Mouse (Mus musculus): Measurements from ENCODE around the gene Slc17a3. TPM values are rescaled to one million over a fixed set of nuclear protein-coding genes. Genes with fewer than 3 reads are reported as not detected.

Slc17a3 gene
- not detected in 2 replicates for polyA plus RNA-seq (2016; fragmentation: Nextera tagmentation; extraction: Ambion mirVana)

DNA sequence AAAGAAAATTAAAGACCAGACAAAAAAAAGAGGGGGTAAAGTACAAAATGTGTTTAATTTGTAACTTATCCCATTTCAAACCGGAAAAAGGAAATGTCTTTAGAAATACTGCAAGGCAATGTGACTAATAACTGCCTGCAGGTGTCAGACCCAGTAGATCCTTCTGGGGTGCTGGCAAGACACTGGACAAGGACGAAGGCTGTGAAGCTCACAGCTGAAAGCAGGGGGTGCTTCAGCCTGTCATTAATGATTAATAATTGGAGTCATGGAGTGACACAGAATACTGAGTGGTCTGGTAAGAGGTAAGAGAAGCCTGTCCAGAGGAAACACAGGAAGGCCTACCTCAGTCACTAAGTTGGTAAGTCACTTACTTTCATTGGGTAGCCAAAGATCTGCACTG is at the start of gene Slc17a3:
Gene Slc17a3 (plus strand): TSS at position 127 of the 400 bp plus-strand sequence.
- WGBS, result 69% methylated on average over 2 of the region's 2 CpGs
- DNase-seq (ENCODE audit: low spot score), result no peak
- Histone ChIP-seq H3K27ac (no peak within 1 kb of the TSS), H3K4me3 (no peak within 1 kb of the TSS), H3K9me3 (no peaks in the 10 kb centered on the region), H3K27me3 (ENCODE audit: insufficient read depth, poor library complexity, severe bottlenecking) (0 out of 2 replicates have a peak, but pooled peaks cover 4% of the 10 kb centered on the region), H3K36me3 (no peaks in the 10 kb centered on the region), H3K4me1 (no peaks in the 10 kb centered on the region)

DNA sequence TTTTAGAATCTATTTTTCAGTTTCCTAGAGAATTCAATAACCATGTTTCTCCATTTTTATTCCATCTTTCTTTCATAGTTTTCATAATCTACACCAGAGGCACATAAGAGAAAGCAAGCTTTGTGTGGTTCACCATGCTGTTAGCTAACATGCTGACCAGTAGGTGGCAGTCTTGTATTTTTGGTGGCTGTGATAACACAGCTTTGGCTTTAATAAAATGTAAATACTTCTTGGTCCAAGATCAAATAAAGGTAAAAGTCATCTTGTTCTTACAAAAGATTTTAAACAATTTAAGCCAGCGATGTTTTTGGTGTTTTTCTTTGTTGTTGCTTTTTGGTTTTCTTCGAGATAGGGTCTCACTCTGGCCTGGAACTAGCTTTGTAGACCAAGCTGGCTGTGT is 46.7 kb upstream of the Slc17a3 start:
- DNase-seq (ENCODE audit: low spot score), result no peak
- Histone ChIP-seq H3K27me3 (ENCODE audit: insufficient read depth, poor library complexity, severe bottlenecking) (no peaks in the 10 kb centered on the region), H3K4me3 (no peak overlapping the region), H3K4me1 (no peaks in the 10 kb centered on the region), H3K27ac (no peak overlapping the region), H3K36me3 (no peaks in the 10 kb centered on the region), H3K9me3 (no peaks in the 10 kb centered on the region)
- WGBS, result 36% methylated on average over 2 of the region's 2 CpGs

DNA sequence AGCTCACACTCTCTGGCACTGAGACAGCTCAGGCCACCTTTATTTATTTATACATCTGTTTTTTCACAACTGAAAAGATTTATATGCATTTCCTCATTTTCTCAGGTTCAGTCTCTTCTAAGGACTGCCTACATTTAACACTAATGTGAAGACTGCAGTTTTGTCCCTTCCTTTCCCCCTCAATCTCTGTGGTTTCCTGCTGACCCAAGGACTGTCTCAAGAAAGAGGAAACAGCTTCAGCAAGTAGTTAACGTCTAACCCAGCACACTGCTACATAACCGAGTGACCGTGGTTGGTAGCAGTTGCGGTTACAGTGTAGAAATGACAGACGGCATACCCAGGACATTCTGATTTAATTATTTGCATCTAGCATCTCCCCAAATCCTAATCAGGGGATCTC is 39.8 kb upstream of the Slc17a3 start:
- no peaks in the 10 kb centered on the region for H3K9me3 ChIP-seq
- H3K36me3 ChIP-seq, result no peaks in the 10 kb centered on the region
- no peak for DNase-seq (ENCODE audit: low spot score)
- 70% methylated on average over 5 of the region's 5 CpGs for WGBS
- H3K27me3 ChIP-seq (ENCODE audit: insufficient read depth, poor library complexity, severe bottlenecking), result no peaks in the 10 kb centered on the region
- H3K4me1 ChIP-seq, result 0 out of 2 replicates have a peak, but pooled peaks cover 4% of the 10 kb centered on the region
- H3K27ac ChIP-seq, result no peak overlapping the region
- no peak overlapping the region for H3K4me3 ChIP-seq

DNA sequence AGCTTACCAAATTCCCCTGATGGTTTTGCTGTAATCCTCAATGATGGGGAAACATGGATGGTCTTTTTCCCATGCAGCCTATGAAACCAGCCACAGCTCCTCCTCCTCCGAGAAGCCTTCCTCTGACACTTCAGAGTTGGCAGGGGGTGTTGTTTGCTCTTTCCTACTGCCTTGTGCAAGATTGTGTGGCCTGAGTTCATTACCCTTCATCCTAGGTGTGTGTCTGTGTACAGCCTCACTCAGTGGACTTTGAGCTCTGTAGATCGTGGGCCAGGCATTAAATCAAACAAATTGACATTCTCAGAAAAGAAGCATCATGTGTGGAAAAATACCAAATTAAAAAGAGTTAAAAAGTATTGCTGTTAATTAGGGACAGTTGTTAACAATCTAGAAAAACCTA is 34.7 kb upstream of the Slc17a3 start:
- Histone ChIP-seq H3K4me3 (no peak overlapping the region), H3K9me3 (no peaks in the 10 kb centered on the region), H3K27ac (no peak overlapping the region), H3K27me3 (ENCODE audit: insufficient read depth, poor library complexity, severe bottlenecking) (no peaks in the 10 kb centered on the region), H3K4me1 (0 out of 2 replicates have a peak, but pooled peaks cover 4% of the 10 kb centered on the region), H3K36me3 (no peaks in the 10 kb centered on the region)
- WGBS, result 82% methylated on average over 2 of the region's 2 CpGs
- no peak for DNase-seq (ENCODE audit: low spot score)

DNA sequence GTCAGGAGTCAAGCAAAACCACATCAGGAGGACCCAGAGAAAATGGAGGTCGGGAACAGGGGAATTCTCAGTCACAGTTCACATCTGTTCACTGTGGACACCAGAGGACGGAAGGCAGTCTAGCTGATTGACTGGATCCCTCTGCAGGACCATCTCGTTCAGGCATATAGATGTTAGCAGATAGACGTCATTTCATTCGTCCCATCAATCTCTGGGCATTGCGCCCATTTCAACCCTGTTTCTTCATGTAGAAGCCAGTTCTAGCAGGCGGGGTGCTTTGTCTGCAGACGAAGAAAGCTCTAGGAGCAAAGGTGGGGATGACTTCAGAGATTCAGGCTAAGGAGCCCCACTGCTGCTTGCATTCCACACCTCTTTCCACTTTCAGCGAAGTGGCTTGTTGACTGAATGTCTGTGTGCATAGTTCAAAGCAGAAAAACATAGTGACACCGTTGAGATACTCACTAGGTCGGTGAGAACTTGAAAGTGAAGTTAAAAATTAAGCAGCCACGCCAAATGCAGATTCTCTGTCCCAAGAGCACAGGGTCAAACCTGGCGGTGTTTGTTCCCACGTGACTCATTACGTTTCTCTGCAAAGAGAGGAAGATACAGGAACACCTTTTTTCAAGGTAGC is 32.7 kb upstream of the Slc17a3 start, which contains the start of gene Slc17a2:
Gene Slc17a2 (plus strand): TSS at position 572 of the 631 bp plus-strand sequence.
- 0 out of 2 replicates have a peak, but pooled peaks cover 4% of the 10 kb centered on the region for H3K4me1 ChIP-seq
- no peaks in the 10 kb centered on the region for H3K36me3 ChIP-seq
- H3K27me3 ChIP-seq (ENCODE audit: insufficient read depth, poor library complexity, severe bottlenecking), result no peaks in the 10 kb centered on the region
- no peaks in the 10 kb centered on the region for H3K9me3 ChIP-seq
- 81% methylated on average over 15 of the region's 15 CpGs for WGBS
- H3K4me3 ChIP-seq, result no peak within 1 kb of the TSS
- no peak within 1 kb of the TSS for H3K27ac ChIP-seq
- no peak for DNase-seq (ENCODE audit: low spot score)

DNA sequence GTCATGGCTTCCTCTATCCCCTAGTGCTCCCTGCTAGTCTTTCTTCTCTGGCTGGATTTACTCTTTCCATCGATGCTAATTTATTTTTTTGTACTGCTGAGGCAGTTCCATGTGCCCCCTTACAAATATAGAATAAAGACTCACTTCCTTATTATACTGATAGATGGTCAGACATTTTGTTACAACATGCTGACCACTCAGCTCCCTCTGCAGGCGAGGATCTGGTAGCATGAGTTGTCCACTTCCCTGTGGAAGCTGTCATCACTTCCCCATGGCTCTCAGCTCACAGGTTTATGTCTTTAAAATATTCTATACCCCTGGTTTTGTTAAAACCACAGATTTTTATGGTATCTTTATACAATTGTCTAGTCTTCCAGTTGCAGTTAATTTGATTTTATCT is 23.1 kb upstream of the Slc17a3 start:
- no peak overlapping the region for H3K4me3 ChIP-seq
- no peaks in the 10 kb centered on the region for H3K36me3 ChIP-seq
- no peak overlapping the region for H3K27ac ChIP-seq
- H3K9me3 ChIP-seq, result no peaks in the 10 kb centered on the region
- no peak for DNase-seq (ENCODE audit: low spot score)
- peaks cover 3% of the 10 kb centered on the region for H3K4me1 ChIP-seq
- WGBS, result 63% methylated on average over 2 of the region's 2 CpGs
- no peaks in the 10 kb centered on the region for H3K27me3 ChIP-seq (ENCODE audit: insufficient read depth, poor library complexity, severe bottlenecking)

DNA sequence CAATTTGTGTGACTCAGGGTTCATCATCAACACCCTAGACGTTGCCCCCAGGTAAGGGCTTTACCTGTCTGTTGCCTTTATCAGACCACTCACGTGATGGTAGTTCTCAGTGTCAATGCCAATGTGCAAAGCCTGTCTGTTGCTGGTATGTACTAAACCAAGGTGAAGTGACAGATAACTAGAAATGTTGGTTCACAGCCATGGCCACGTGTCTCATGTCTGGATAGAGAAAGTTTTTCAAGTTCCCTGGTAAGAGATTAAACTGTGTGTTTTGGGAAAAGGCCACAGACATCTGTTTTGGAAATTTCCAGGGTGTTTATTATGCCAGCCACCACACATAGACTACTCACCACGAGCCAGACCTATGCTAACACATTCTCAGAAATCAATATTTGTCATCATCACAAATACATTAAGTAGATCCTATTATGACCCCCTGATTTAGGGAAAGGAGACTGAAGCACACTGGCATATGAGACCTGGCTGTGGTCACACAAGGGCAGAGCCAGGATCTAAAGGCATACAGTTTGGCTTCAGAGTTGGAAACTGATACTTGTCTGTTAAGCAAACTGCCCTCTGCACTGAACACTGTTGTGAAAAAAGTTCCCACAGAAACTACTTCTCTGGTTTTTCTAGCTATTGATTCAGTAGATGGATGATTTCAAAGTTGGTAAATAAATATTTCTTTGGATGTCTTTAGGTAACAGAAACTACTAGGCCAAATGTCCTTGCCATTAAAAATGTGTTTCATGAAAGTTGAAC is 18.9 kb upstream of the Slc17a3 start:
- Histone ChIP-seq H3K36me3 (no peaks in the 10 kb centered on the region), H3K4me3 (no peak overlapping the region), H3K27me3 (ENCODE audit: insufficient read depth, poor library complexity, severe bottlenecking) (no peaks in the 10 kb centered on the region), H3K9me3 (no peaks in the 10 kb centered on the region), H3K4me1 (0 out of 2 replicates have a peak, but pooled peaks cover 3% of the 10 kb centered on the region), H3K27ac (no peak overlapping the region)
- WGBS, result 69% methylated on average over 4 of the region's 4 CpGs
- no peak for DNase-seq (ENCODE audit: low spot score)

DNA sequence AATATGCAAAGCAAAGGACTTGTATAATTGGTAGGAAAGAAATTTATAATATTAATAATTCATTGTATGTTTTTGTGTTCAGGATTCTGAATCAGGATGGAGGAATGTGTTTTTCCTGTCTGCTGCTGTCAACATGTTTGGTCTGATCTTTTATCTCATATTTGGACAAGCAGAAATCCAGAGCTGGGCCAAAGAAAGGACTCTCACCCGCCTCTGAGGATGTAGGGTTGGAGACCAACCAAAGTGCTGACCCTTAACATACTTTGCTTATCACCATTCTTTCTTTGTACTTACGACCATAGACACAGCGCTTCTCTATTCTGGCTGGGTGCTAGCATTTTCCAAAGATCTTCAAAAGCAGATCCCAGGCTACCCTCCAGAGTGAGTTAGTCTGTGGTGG is 17.0 kb upstream of the Slc17a3 start:
- no peak for DNase-seq (ENCODE audit: low spot score)
- Histone ChIP-seq H3K9me3 (no peaks in the 10 kb centered on the region), H3K27ac (no peak overlapping the region), H3K4me1 (0 out of 2 replicates have a peak, but pooled peaks cover 3% of the 10 kb centered on the region), H3K27me3 (ENCODE audit: insufficient read depth, poor library complexity, severe bottlenecking) (no peaks in the 10 kb centered on the region), H3K4me3 (no peak overlapping the region), H3K36me3 (no peaks in the 10 kb centered on the region)
- 35% methylated on average over 3 of the region's 3 CpGs for WGBS

DNA sequence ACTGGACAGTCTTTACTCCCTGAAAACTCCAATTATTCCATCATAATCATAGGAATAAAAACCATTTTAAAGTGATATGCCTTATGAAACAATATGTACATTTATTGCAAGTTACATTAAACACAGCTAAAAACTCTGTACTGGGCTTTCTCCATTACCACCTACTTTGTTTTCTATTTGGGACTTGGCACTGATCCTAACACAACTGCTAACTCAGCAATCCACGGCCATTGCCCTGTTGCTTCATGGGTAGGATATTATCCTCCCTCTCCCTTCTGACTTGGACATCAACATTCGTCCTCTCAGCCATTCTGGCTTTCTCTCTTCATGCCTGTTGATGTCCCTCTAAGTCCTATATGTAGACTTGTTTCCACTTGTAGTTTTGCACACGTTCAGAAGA is 12.6 kb upstream of the Slc17a3 start:
- Histone ChIP-seq H3K27ac (no peak overlapping the region), H3K4me3 (no peak overlapping the region), H3K36me3 (no peaks in the 10 kb centered on the region), H3K4me1 (0 out of 2 replicates have a peak, but pooled peaks cover 3% of the 10 kb centered on the region), H3K9me3 (no peaks in the 10 kb centered on the region), H3K27me3 (ENCODE audit: insufficient read depth, poor library complexity, severe bottlenecking) (no peaks in the 10 kb centered on the region)
- no peak for DNase-seq (ENCODE audit: low spot score)
- WGBS, result 73% methylated on average over 3 of the region's 3 CpGs

DNA sequence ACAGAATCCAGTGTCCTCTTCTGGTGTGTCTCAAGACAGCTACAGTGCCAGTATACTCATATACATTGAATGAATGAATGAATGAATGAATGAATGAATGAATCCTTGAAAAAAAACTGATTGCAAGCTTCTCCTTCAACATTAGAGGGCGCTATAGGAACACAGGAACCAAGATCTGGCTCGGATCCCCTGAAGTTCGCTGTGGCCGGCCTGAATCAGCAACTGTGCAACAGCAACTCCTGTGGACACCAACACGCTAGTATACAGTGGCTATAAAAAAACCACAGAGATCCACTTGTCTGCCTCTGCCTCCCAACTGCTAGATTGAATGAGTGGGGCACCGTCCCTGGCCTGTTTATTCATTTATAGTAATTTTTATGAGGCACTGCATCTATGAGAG is 6.2 kb upstream of the Slc17a3 start:
- DNase-seq (ENCODE audit: low spot score), result no peak
- WGBS, result 18% methylated on average over 6 of the region's 6 CpGs
- no peaks in the 10 kb centered on the region for H3K27me3 ChIP-seq (ENCODE audit: insufficient read depth, poor library complexity, severe bottlenecking)

DNA sequence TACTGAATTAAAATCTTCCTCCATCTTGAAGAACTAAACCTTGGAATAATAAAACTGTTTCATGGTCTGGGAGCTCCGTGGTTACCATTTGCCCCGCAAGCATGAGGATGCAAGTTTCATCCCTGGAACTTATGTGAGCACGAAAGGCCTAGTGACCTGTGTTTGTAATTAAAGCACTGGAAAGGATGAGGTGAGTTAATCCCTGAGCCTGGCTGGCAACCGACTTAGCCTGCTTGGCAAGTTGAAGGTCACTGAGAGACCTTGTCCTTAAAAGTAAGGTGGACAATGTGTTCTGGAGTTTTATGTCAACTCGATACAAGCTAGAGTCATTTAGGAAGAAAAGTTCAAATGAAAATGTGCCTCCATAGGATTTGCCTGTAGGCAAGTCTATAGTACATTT is 4.4 kb upstream of the Slc17a3 start:
- Histone ChIP-seq H3K9me3 (no peaks in the 10 kb centered on the region), H3K27ac (no peak overlapping the region), H3K4me1 (no peaks in the 10 kb centered on the region), H3K4me3 (no peak overlapping the region), H3K36me3 (no peaks in the 10 kb centered on the region), H3K27me3 (ENCODE audit: insufficient read depth, poor library complexity, severe bottlenecking) (no peaks in the 10 kb centered on the region)
- DNase-seq (ENCODE audit: low spot score), result no peak
- WGBS, result 85% methylated on average over 5 of the region's 5 CpGs

More for the DNA sequence above, 6.2 kb upstream of the Slc17a3 start:
- Histone ChIP-seq H3K9me3 (no peaks in the 10 kb centered on the region), H3K4me1 (no peaks in the 10 kb centered on the region), H3K4me3 (no peak overlapping the region), H3K36me3 (no peaks in the 10 kb centered on the region), H3K27ac (no peak overlapping the region)

DNA sequence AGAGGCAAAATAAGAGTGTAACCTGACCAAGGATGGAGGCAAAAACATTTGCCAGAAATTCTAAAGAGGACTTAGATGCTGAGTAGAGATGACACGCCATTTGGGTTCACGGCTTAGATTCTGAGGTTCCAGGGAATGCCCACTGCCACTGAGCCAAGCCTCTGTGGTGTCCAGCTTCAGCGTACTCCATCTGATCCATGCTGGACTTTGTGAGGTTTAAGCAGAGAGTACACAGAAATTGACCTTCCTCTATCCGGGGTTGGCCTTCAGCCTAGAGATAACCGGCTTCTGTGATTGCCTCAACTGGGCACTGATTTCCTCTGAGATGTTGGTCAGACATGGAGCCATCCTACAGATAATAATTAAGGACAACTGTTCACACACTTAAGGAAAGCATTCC is 2.6 kb upstream of the Slc17a3 start:
- no peak for DNase-seq (ENCODE audit: low spot score)
- 85% methylated on average over 5 of the region's 5 CpGs for WGBS
- Histone ChIP-seq H3K36me3 (no peaks in the 10 kb centered on the region), H3K27ac (no peak overlapping the region), H3K4me3 (no peak overlapping the region), H3K4me1 (no peaks in the 10 kb centered on the region), H3K9me3 (no peaks in the 10 kb centered on the region), H3K27me3 (ENCODE audit: insufficient read depth, poor library complexity, severe bottlenecking) (no peaks in the 10 kb centered on the region)

DNA sequence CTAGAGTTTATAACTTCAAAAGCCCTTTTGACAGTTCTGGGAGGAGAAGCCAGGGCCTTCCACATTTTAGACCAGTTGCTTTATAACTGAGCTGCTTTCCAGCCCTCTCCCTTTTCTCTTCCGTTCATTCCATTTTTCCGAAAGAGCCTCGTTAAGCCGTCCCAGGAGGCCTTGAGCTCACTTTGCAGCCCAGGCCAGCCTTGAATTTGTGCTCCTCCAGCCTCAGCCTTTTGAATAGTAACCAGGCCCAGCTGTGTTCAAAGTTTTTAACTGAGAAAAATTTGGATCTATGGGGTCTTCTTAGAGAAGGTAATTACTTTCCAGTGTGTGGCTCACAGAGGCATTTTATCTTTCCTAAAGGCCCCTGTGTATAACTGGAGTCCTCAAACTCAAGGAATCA is 6.6 kb downstream of the Slc17a3 start:
- Histone ChIP-seq H3K36me3 (no peaks in the 10 kb centered on the region), H3K27ac (no peak overlapping the region), H3K4me3 (no peak overlapping the region), H3K4me1 (no peaks in the 10 kb centered on the region), H3K27me3 (ENCODE audit: insufficient read depth, poor library complexity, severe bottlenecking) (0 out of 2 replicates have a peak, but pooled peaks cover 4% of the 10 kb centered on the region), H3K9me3 (no peaks in the 10 kb centered on the region)
- DNase-seq (ENCODE audit: low spot score), result no peak
- 84% methylated on average over 4 of the region's 4 CpGs for WGBS

All from heart, embryonic 10.5 days (tissue).